Mouse (Mus musculus) midbrain, embryonic 15.5 days (tissue): Measurements from ENCODE around the gene Phf24. TPM values are rescaled to one million over a fixed set of nuclear protein-coding genes. Genes with fewer than 3 reads are reported as not detected.

Experiments
- ATAC-seq: fragments of 200-750 bp; cut with Nextera tagmentation; replicated peaks from 2 replicates; pipeline ENCODE4 v1.8.0; 2017; ENCODE audit warnings: moderate TSS enrichment
- H3K27ac ChIP-seq: fragments of 300-500 bp; sonication (generic); 2 replicates; pipeline ENCODE4 v1.5.1; 2015; ENCODE audit warnings: mild to moderate bottlenecking, inconsistent platforms
- H3K27me3 ChIP-seq: fragments of 300-500 bp; sonication (generic); replicated peaks from 2 replicates; pipeline ENCODE4 v1.6.1; 2015; ENCODE audit warnings: inconsistent platforms
- H3K36me3 ChIP-seq: fragments of 300-500 bp; sonication (generic); replicated peaks from 2 replicates; pipeline ENCODE4 v1.6.1; 2015; ENCODE audit warnings: inconsistent platforms
- H3K4me1 ChIP-seq: fragments of 300-500 bp; sonication (generic); 2 replicates; pipeline ENCODE4 v1.6.1; 2015; ENCODE audit warnings: inconsistent platforms
- H3K4me2 ChIP-seq: fragments of 300-500 bp; sonication (generic); 2 replicates; pipeline ENCODE4 v1.6.1; 2015; ENCODE audit warnings: inconsistent platforms, mild to moderate bottlenecking, moderate library complexity
- H3K4me3 ChIP-seq: fragments of 300-500 bp; sonication (generic); 2 replicates; pipeline ENCODE4 v1.5.1; 2015; ENCODE audit warnings: mild to moderate bottlenecking, inconsistent platforms
- H3K9ac ChIP-seq: fragments of 300-500 bp; sonication (generic); 2 replicates; pipeline ENCODE4 v1.6.1; 2015; ENCODE audit warnings: mild to moderate bottlenecking, inconsistent platforms
- H3K9me3 ChIP-seq: fragments of 300-500 bp; sonication (generic); 2 replicates; pipeline ENCODE4 v1.6.1; 2016; ENCODE audit warnings: inconsistent platforms
- WGBS: fragments of 180-500 bp; shearing (Covaris S2); methylation state at CpG from one replicate; pipeline ENCODE4 v1.1.7; 2015; ENCODE audit warnings: mixed read lengths; 5-methylcytosine and 5-hydroxymethylcytosine counted together
- polyA plus RNA-seq: library from polyadenylated mRNA; unstranded; fragments of >200 nt; fragmentation: Nextera tagmentation; extraction: Ambion mirVana; gene quantifications from 2 replicates; pipeline ENCODE4 v1.2.1, GENCODE M21; 2015

The Phf24 gene
- polyA plus RNA-seq, 1 experiment from 2014 or later: 40.5 TPM

DNA sequence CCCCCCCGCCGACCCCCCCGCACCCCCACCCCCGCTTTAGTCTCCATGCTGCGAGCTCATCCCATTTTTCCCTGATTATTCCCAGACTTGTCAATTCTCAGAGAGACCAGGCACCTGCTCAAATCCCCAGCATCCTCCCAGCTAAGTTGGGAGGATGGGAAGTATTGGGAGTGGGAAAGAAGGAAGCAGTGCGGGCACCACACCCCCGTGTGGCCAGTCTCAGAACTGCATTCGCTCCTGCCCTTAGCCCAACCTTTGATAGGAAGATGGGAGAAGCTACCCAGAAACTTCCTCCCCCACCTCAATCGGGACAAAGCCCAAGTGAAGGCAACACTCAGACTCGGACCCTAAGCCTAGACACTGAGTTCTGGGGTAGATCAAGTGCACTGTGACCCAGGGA lies 37.8 kb downstream of the Phf24 start:
- Histone ChIP-seq H3K9ac (peak overlapping the region; percentile 31; the same call in 1 of the 2 replicates), H3K4me3 (peak overlapping the region; percentile 75), H3K27ac (peak overlapping the region; percentile 95), H3K9me3 (no peaks in the 10 kb centered on the region), H3K4me2 (peak overlapping the region; percentile 96), H3K4me1 (peaks cover 51% of the 10 kb centered on the region), H3K36me3 (peaks cover 27% of the 10 kb centered on the region), H3K27me3 (no peaks in the 10 kb centered on the region)
- no peak for ATAC-seq
- 5% methylated on average over 10 of the region's 10 CpGs for WGBS

DNA sequence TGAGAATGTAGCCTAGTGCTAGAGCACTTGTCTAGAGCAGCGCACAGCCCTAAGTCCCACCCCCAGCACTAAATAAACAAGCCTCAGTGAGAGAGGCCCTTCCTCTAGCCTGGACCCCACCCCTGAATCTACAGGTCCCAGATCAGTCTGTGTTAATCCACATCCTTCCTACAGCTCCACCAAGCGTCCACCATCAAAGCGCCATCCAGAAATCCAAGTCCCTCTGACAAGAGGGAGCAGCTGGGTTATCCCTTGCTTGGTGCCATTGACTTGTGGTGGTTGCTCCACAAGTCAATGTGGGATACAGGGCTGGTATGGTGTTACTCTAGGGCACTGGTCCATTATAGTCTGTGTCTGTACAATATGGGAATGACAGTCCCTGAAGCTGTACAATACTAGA lies 38.7 kb downstream of the Phf24 start:
- Histone ChIP-seq H3K27me3 (no peaks in the 10 kb centered on the region), H3K4me2 (no peak overlapping the region), H3K36me3 (peaks cover 27% of the 10 kb centered on the region), H3K4me3 (no peak overlapping the region), H3K9me3 (no peaks in the 10 kb centered on the region), H3K27ac (no peak overlapping the region), H3K9ac (peak overlapping the region; percentile 1; the same call in 1 of the 2 replicates), H3K4me1 (peaks cover 50% of the 10 kb centered on the region)
- WGBS: 86% methylated on average over 3 of the region's 3 CpGs
- ATAC-seq: no peak

GRCm38 (mm10) chr4:42956581-42956980 lies 40.1 kb downstream of the Phf24 start:
- no peak for ATAC-seq
- no peak overlapping the region for H3K9ac ChIP-seq
- no peaks in the 10 kb centered on the region for H3K9me3 ChIP-seq
- WGBS: 93% methylated on average over 17 of the region's 17 CpGs
- peaks cover 27% of the 10 kb centered on the region for H3K36me3 ChIP-seq
- H3K4me2 ChIP-seq: no peak overlapping the region
- no peak overlapping the region for H3K27ac ChIP-seq
- peaks cover 38% of the 10 kb centered on the region for H3K4me1 ChIP-seq
- no peak overlapping the region for H3K4me3 ChIP-seq
- no peaks in the 10 kb centered on the region for H3K27me3 ChIP-seq

GRCm38 (mm10) chr4:42957306-42957705 lies 40.8 kb downstream of the Phf24 start:
- Histone ChIP-seq H3K4me1 (peaks cover 31% of the 10 kb centered on the region), H3K9me3 (no peaks in the 10 kb centered on the region), H3K9ac (no peak overlapping the region), H3K27me3 (no peaks in the 10 kb centered on the region), H3K27ac (no peak overlapping the region), H3K4me2 (no peak overlapping the region), H3K36me3 (peaks cover 27% of the 10 kb centered on the region), H3K4me3 (no peak overlapping the region)
- whole genome bisulfite sequencing: 59% methylated on average over 11 of the region's 11 CpGs
- ATAC-seq: no peak

DNA sequence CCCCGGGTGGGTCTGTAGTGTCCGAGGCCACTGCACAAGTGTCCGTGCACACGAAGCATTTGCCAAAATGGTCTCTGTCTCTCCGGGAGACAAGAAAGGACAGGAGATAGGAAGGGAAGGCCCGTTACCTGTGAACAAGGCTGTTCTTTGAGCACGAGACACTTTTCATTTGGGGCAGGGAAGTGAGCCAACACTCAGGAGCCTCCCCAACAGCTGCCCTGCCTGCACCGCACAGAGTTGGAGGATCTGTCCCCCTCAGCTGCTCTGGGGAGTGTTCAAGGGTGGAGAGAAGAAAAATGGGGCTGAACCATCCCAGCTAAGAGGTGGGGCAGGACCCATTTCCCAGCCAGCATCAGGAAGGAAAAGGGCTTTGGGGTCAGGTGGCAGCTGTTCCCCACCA lies 41.5 kb downstream of the Phf24 start:
- Histone ChIP-seq H3K9ac (no peak overlapping the region), H3K27me3 (no peaks in the 10 kb centered on the region), H3K36me3 (peaks cover 27% of the 10 kb centered on the region), H3K4me2 (no peak overlapping the region), H3K9me3 (no peaks in the 10 kb centered on the region), H3K4me1 (peaks cover 24% of the 10 kb centered on the region), H3K4me3 (no peak overlapping the region), H3K27ac (no peak overlapping the region)
- WGBS: 89% methylated on average over 8 of the region's 8 CpGs
- no peak for ATAC-seq

- H3K27ac ChIP-seq: no peak overlapping the region
- no peaks in the 10 kb centered on the region for H3K27me3 ChIP-seq
- ATAC-seq: no peak
- no peak overlapping the region for H3K9ac ChIP-seq
- H3K4me1 ChIP-seq: peaks cover 14% of the 10 kb centered on the region
- H3K9me3 ChIP-seq: no peaks in the 10 kb centered on the region
- H3K4me3 ChIP-seq: no peak overlapping the region
- peaks cover 27% of the 10 kb centered on the region for H3K36me3 ChIP-seq
- no peak overlapping the region for H3K4me2 ChIP-seq
- WGBS: 65% methylated on average over 8 of the region's 8 CpGs
These were observed 42.5 kb downstream of the Phf24 start for GRCm38 (mm10) chr4:42958942-42959341.

GRCm38 (mm10) chr4:42959382-42959781 lies 42.9 kb downstream of the Phf24 start:
- Histone ChIP-seq H3K4me2 (no peak overlapping the region), H3K27me3 (no peaks in the 10 kb centered on the region), H3K9me3 (no peaks in the 10 kb centered on the region), H3K4me1 (peaks cover 10% of the 10 kb centered on the region), H3K36me3 (peaks cover 27% of the 10 kb centered on the region), H3K9ac (no peak overlapping the region), H3K4me3 (no peak overlapping the region), H3K27ac (no peak overlapping the region)
- no peak for ATAC-seq
- 72% methylated on average over 4 of the region's 4 CpGs for WGBS

GRCm38 (mm10) chr4:42961592-42961991 lies 45.1 kb downstream of the Phf24 start:
- Histone ChIP-seq H3K4me1 (peaks cover 8% of the 10 kb centered on the region; the same call in 1 of the 2 replicates), H3K27me3 (no peaks in the 10 kb centered on the region), H3K4me3 (no peak overlapping the region), H3K4me2 (no peak overlapping the region), H3K9me3 (no peaks in the 10 kb centered on the region), H3K9ac (no peak overlapping the region), H3K36me3 (peaks cover 18% of the 10 kb centered on the region), H3K27ac (no peak overlapping the region)
- WGBS: 34% methylated on average over 4 of the region's 4 CpGs
- no peak for ATAC-seq

DNA sequence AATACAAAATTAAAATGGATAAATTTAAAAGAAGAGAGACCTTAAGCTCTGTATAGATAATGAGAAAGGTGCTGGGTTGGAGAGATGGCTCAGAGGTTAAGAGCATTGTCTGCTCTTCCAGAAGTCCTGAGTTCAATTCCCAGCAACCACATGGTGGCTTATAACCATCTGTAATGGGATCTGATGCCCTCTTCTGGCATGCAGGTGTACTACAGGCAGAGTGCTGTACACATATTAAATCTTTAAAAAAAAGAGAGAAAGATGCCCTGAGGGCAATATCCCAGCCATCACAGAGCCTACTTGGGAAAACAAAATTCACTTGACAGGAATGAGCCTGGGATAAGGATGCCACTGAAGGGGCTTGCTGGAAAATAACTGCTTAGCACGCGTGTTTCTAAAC lies 47.0 kb downstream of the Phf24 start:
- Histone ChIP-seq H3K4me3 (no peak overlapping the region), H3K36me3 (no peaks in the 10 kb centered on the region), H3K27me3 (no peaks in the 10 kb centered on the region), H3K9ac (no peak overlapping the region), H3K9me3 (no peaks in the 10 kb centered on the region), H3K4me2 (no peak overlapping the region), H3K4me1 (peaks cover 8% of the 10 kb centered on the region; the same call in 1 of the 2 replicates), H3K27ac (no peak overlapping the region)
- ATAC-seq: no peak
- WGBS: 91% methylated on average over 2 of the region's 2 CpGs

GRCm38 (mm10) chr4:42965039-42965719 lies 48.7 kb downstream of the Phf24 start:
- peak; percentile 44; the same call in 1 of the 2 replicates for ATAC-seq
- Histone ChIP-seq H3K4me2 (peak overlapping the region; percentile 25; the same call in 1 of the 2 replicates), H3K4me3 (no peak overlapping the region), H3K9ac (0 out of 2 replicates have a peak overlapping the region, but pooled peaks have one; percentile 8), H3K9me3 (no peaks in the 10 kb centered on the region), H3K36me3 (no peaks in the 10 kb centered on the region), H3K4me1 (peaks cover 8% of the 10 kb centered on the region; the same call in 1 of the 2 replicates), H3K27me3 (no peaks in the 10 kb centered on the region), H3K27ac (no peak overlapping the region)
- WGBS: 15% methylated on average over 12 of the region's 12 CpGs

DNA sequence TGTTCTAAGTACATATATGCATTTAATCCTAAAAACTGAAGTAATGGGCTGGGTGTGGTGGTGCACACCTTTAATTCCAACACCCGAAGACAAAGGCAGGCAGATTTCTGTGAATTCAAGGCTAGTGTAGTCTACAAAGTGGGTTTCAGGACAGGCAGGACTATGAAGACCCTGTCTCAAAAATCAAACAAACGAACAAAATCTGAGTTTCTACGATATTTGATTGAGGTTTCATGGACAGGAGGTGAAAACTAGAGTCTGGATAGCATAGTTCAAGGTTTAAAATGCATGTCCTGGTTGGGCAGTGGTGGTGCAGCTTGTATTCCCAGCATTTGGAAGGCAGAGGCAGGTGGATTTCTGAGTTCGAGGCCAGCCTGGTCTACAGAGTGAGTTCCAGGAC lies 52.8 kb downstream of the Phf24 start, which contains the start of gene 1700022I11Rik:
Gene 1700022I11Rik, plus strand, starts transcription at position 301 of the 400 bp plus-strand sequence.
- ATAC-seq: no peak
- Histone ChIP-seq H3K4me1 (peaks cover 8% of the 10 kb centered on the region; the same call in 1 of the 2 replicates), H3K9me3 (no peaks in the 10 kb centered on the region), H3K27ac (no peak within 1 kb of the TSS), H3K27me3 (no peaks in the 10 kb centered on the region), H3K4me2 (no peak within 1 kb of the TSS), H3K9ac (no peak within 1 kb of the TSS), H3K4me3 (no peak within 1 kb of the TSS), H3K36me3 (no peaks in the 10 kb centered on the region)
- WGBS: 91% methylated on average over 4 of the region's 4 CpGs

- no peak for ATAC-seq
- Histone ChIP-seq H3K9ac (no peak overlapping the region), H3K4me1 (no peaks in the 10 kb centered on the region), H3K27ac (no peak overlapping the region), H3K27me3 (no peaks in the 10 kb centered on the region), H3K36me3 (peaks cover 5% of the 10 kb centered on the region; the same call in 1 of the 2 replicates), H3K4me2 (no peak overlapping the region), H3K9me3 (no peaks in the 10 kb centered on the region), H3K4me3 (no peak overlapping the region)
- 70% methylated on average over 4 of the region's 4 CpGs for WGBS
These were observed 56.5 kb downstream of the Phf24 start for GRCm38 (mm10) chr4:42972952-42973351.

DNA sequence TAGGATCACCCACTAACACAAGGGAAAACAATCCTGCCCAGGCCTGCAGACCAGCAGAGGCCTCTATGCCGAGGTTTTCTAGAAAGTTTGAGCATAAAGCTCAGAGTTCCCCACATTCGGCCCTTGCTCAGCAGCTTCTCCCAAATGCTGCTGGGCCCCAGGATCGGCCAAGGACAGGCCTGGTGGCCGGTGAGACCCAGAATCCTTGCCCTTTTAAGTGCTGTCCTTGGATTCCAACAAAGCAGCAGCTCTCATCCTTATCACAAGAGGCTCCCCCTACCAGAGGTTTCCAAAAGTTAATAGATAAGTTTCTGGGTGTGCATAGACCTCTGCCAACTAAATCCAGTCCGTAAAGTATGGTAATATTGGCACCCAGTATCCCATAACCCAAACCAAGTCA lies 57.4 kb downstream of the Phf24 start:
- 87% methylated on average over 5 of the region's 5 CpGs for WGBS
- Histone ChIP-seq H3K9me3 (no peaks in the 10 kb centered on the region), H3K27ac (no peak overlapping the region), H3K9ac (no peak overlapping the region), H3K4me1 (no peaks in the 10 kb centered on the region), H3K27me3 (no peaks in the 10 kb centered on the region), H3K36me3 (peaks cover 12% of the 10 kb centered on the region), H3K4me3 (no peak overlapping the region), H3K4me2 (no peak overlapping the region)
- ATAC-seq: no peak
